Mouse (Mus musculus) layer of hippocampus, postnatal 36 days (tissue): ENCODE results near the gene Rnft2. TPM values are rescaled to one million over a fixed set of nuclear protein-coding genes. Genes with fewer than 3 reads are reported as not detected.

Source experiments
- DNase-seq, 2 experiments: peaks; one replicate each; pipeline ENCODE4 v3.0.0; 2022
- total RNA-seq, 2 experiments: library from RNA; stranded (reverse); gene quantifications; 2 replicates each; pipeline ENCODE4 v1.2.3; 2021

The Rnft2 gene
- total RNA-seq, result 10 to 100 TPM; 71.5 to 72.2 TPM

DNA sequence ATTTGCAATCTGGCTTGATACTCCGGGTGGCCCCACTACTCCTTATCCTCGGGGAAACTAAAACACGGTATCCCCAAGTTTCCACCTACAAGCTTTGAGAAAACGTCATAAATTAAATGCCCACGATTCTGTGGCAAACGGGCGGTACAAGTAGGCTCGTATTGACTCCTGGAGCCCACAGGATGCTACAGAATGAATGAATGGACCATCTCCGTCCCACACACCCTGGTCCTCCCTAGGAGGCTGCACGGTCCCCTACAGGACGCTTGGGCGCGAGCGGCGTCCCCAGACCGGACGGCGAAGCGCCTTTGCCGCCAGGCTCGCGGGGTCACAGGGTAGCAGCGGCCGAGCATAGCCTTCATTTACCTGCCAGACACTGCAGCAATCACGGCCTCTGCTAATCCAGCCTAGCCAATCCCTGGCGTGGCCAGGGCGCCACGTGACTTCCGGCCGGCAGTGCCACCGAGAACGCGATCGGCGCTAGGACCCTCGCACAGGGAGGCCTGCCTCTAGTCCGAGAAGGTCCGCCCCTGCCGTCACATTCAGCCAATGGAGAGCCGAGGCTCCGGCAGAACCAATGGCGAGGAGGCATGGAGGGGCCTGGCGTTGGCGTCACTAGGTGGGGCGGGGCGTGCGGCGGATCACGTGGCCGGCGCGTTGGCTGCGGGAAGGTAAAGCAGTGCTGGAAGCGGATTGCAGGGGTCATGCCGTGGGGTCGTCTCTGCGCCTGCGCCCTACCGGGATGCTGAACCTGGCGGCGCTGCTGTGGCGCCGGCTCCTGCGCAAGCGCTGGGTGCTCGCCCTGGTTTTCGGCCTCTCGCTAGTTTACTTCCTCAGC is at the start of gene Rnft2, which contains the start of gene 2410131K14Rik:
Gene Rnft2, minus strand, starts transcription at position 511 of the 838 bp plus-strand sequence.
Gene 2410131K14Rik, plus strand, starts transcription at position 622 of the 838 bp plus-strand sequence.
- DNase-seq, result peak; percentile 100

GRCm38 (mm10) chr5:118294086-118294864 is 49.4 kb upstream of the Rnft2 start:
- peak; percentile 78 to 83 for DNase-seq

- no peak for DNase-seq
Measured at GRCm38 (mm10) chr5:118292476-118292875, 47.6 kb upstream of the Rnft2 start.

DNA sequence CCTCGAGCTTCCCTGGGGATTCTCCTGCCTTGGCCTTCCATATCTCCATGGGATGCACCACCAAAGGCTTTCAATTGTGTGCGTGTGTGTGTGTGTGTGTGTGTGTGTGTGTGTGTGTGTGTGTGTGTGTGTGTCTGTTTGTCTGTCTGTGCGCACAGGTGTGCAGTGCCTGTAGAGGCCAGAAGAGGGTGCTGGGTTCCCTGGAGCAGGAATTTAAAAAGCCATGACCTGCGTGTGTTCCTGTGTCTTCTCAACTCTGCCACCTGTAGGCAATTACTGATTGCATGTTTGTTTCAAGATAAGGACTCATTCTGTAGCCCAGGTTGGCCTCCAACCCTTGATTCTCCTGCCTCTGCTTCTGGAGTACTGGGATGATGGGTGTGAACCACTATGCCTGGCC is 46.5 kb upstream of the Rnft2 start:
- no peak for DNase-seq

DNA sequence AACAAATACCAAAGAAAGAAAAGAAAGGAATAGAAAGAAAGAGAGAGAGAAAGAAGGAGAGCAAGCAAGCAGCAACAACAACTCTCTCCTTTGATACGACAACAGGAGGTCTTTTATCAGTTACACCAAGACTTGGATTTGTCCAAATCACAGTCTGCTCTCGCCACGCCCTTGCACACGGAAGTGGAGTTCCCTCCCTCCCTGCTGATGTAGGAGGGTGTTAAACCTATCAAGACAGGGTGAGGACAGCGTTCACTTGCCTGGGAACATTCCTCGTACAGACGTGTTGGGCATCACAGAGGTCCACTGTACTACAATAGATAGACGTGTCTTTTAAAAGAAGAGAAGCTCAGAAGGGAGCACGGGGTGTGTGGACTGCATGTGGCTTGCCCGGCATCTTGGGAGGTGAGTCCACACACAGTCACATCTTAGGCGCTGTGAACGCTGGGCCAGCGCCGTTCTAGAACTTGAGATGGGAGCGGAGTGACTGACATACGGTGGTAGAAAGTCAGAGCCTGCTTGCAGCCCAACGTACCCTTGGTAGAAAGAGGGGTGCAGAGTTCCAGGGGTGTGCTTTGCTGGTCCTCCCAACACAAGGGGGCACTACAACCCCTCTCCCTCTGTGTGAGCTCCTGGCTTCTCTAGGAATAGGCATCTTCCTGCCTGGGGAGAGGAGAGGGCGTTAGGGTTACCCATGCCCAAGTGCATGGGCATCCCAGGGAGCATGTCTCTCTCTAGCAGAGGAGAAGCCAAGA is 33.0 kb upstream of the Rnft2 start:
- no peak for DNase-seq

DNA sequence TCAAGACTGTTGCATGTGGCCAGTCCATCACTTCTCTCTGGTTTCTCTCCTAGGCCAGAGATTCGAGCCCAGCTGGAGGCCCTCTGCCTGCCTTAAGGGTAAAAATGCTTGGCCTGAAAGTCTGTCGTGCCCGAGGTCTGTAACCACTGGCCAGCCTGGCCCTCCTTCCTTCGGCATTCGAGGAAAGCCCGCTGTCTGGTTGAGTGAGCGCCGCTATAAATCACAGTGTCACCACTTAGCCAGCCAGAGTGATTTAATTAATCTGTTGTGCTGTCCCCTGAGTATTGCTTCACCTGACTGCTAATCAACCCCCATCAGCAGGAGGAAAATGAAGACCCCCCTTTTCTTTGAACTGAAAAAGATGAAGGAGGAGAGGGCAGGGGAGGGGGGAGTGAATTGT is 31.8 kb upstream of the Rnft2 start:
- DNase-seq, result no peak

DNA sequence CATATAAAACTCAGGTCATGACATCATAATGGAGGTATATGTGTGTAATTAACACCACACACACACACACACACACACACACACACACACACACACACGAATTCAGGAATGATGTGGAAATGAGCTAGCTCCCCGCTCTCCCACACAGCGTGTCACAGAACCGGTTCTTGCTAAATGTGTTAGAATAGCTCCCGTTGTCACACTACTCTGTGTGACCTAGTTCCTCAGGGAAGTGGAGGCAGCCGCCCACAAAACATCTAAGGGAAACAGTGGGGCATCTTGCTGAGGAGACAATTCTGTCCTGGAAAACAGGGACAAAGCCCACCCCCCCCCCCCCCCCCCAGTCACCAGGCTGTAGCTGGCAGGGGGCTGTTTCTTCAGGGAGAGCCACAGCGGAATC is 31.4 kb upstream of the Rnft2 start:
- DNase-seq, result no peak

- DNase-seq, result no peak
Measured at GRCm38 (mm10) chr5:118274546-118274945, 29.6 kb upstream of the Rnft2 start.

DNA sequence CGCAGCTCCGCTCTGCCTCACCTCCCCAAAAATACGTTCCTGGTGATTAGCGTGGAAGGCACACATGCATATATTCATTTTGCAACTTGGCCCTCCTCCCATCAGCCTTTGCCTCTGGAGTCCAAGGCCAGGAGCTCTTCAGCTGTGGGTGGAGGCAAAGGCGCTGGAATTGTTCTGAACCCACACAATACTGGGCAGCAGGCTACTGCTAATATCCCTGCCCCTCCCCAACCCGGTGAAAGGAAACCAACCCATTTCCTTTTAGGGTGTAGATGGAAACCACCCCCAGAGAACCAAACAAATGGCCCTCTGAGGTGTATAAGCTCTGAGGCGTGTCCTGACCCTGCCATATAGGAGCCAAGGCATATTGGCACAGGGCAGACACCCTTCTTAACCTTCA is 28.5 kb upstream of the Rnft2 start:
- DNase-seq, result no peak

DNA sequence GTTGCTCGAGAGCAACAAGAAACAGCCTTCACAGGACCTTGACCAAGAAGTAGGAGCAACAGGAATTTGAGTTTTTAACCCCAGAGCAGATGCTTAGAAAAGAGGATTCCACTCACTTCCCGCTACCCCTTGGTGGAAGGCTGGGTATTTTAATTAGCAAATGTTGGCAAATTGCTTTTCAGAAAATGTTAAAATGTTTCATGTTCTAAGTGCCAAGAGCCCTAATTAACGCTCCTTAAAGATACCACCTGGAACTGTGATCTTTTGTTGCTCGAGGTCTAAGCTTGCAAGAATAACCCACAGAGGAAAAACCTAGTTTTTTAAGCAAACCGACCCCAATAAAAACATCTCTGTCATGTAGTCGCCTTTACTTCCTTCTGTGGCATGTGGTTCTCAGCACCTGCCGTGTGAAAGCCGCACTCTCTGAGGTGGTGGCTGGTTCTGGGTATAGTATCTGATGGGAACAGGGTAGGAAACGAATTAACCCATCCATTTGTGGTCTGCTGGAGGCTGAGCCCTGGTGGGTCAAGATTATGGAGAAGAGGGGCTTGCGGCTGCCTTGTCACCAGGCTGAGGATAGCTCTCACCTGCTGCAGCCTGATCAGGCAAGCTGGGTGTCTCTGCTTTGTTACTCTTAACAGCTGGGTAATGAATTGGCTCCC is 26.7 kb upstream of the Rnft2 start:
- DNase-seq, result no peak

- peak; percentile 88 to 89 for DNase-seq
Measured at GRCm38 (mm10) chr5:118268987-118269386, 24.1 kb upstream of the Rnft2 start.

DNA sequence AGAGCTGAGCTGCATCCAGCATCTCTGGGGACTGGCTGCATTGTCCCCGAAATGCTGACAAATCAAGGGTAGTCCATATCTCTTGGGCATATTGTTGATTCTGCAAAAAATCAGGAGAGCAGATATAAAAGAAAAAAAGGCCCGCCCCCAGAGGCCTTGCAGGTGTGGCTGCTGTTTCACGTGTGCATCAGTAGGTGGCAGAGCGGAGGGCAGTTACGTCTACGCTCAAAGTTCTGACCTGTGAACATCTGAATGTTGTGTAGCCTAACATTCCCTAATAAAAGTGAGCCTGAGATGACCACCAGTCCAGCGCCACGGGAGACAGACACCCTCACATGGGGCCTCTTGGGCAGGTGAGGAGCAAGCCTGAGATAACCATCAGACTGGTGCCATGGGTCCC is 21.4 kb upstream of the Rnft2 start:
- DNase-seq, result no peak

DNA sequence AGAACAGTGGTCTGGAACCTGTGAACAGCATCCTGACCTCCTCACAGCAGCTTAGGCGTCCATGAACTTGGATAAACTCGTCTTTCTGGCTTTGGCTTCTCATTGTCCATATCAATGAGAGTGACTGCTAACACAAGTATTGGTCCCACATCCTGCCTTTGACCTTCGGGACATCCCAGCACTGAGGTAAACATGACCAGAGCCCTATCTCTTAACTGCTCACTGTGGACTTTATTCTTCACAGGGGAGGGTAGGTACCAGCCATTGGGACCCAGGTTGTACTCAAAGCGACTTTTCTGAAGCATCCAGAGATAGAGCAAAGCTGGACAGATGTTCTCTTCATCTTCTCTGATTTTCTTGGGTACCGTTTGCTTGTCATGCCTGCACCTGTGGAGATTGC is 20.4 kb upstream of the Rnft2 start:
- no peak for DNase-seq

GRCm38 (mm10) chr5:118264279-118264678 is 19.4 kb upstream of the Rnft2 start:
- DNase-seq, result no peak

- no peak for DNase-seq
Measured at GRCm38 (mm10) chr5:118262418-118262817, 17.5 kb upstream of the Rnft2 start.

GRCm38 (mm10) chr5:118261181-118261580 is 16.3 kb upstream of the Rnft2 start:
- DNase-seq, result no peak

DNA sequence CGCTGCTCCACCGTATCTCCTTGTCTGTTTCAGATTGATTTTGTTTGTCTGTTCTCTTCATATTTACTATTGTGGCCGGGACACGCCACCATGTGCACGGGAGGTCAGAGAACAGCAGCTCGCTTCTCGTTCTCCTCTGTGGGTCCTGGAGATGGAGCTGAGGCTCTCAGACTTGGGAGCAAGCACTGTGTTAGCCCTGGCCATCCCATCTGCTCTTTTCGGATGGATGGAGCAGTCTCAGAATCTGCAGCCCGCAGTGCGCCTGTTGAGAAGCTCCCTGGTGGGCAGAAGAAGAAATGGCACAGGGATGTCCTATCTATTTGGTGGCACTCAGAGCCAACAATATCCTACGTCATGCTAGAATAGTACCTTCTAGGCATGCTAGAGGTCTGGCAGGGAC is 15.7 kb upstream of the Rnft2 start:
- DNase-seq, result no peak

- no peak for DNase-seq
Measured at GRCm38 (mm10) chr5:118260055-118260454, 15.1 kb upstream of the Rnft2 start.

DNA sequence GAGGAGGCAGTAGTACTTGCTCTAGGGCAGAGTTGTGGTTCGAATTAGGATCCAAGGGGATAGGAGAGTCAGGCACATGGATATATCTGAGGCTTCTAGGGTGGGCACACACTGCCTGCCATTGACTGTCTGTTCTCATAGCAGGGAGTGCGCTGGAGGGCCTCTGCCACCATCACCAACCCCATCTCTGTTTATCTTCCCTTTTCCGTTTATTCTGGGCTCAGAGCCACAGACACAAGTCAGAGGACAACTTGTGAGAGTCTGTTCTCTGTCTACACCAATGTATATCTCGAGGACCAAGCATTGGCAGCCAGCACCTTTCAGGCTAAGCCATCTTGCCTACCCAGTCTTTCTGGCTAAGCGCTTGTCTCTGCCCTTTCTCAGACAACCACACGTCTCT is 14.7 kb upstream of the Rnft2 start:
- DNase-seq, result no peak

GRCm38 (mm10) chr5:118259152-118259551 is 14.2 kb upstream of the Rnft2 start:
- peak; percentile 28 to 36 for DNase-seq

- DNase-seq, result no peak
Measured at GRCm38 (mm10) chr5:118256981-118257380, 12.1 kb upstream of the Rnft2 start.

GRCm38 (mm10) chr5:118253551-118253950 is 8.6 kb upstream of the Rnft2 start:
- DNase-seq, result no peak
